Mouse (Mus musculus): ENCODE measurements around the gene Notch1. TPM values are rescaled to one million over a fixed set of nuclear protein-coding genes. Genes with fewer than 3 reads are reported as not detected.

The Notch1 gene
- polyA plus RNA-seq, 1 experiment = 108 TPM

DNA sequence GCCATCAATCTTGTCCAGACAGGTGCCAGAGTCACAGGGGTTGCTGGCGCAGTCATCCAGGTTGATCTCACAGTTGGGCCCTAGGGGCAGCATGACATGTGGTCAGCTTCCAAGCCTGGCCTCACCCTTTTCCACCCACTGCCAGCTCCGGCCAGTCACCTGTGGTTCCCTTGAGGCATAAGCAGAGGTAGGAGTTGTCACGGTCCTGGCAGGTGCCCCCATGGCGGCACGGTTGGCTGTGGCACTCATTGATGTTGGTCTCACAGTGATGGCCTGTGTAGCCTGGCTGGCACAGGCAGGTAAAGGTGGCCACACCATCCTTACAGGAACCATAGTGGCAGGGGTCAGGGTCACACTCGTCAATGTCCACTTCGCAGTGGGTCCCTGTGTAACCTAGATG lies 38.6 kb downstream of the Notch1 start:
- Histone ChIP-seq H3K4me1 (ENCODE audit: control insufficient read depth, insufficient read depth, low read length) (peaks cover 28% of the 10 kb centered on the region), H3K4me3 (replicated peaks; ENCODE audit: extremely low read depth, low read depth, low read length) (no peak overlapping the region)
- no peak for DNase-seq
- TF ChIP-seq CTCF (IDR thresholded peaks at IDR 0.05; ENCODE audit: insufficient read depth, low read length) = no peak
- TF ChIP-seq POLR2A (IDR thresholded peaks at IDR 0.05; ENCODE audit: borderline replicate concordance, extremely low read depth, low read depth, low read length) = no peak
- 95% methylated on average over 7 of the region's 7 CpGs for WGBS

DNA sequence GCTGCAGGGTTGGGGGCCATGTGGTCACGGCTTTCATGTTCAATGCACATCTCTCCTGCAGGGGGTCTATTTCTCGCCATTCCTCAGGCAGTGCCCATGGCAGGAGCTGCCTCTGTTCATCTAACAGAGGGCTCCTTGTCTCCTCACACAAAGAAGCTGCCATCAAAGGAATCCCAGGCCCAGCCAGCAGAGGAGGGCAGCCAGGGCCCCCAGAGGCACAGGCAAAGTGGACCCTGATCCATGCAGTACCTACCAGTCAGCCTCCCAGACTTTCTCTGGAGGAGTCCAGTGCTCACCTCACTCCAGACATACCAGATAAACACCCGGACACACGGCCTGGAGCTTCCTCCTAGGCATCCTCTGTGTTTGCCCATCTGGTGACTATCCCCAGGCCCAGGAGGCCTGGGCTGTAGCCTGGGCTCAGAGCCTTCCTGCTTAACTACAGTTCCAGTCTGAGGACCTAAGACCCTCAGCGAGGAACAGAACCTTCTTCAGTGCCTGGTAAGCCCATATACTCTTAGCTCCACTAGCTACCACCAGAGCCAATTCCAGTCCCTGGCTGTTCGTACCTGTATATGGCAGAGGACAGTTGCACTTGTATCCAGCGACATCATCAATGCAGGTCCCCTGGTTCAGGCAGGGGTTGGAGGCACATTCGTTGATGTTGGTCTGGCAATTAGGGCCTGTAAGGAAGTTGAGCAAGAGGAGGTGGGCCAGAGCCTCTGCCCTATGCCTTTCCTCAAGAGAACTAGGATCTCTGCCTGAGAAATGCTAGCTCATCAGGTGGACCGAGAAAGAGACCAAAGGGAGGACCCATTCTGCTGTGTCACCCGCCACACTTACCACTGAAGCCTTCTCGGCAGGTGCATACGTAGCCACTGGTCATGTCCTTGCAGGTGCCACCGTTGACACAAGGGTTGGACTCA lies 40.7 kb downstream of the Notch1 start:
- 55% methylated on average over 13 of the region's 13 CpGs for WGBS
- no peak overlapping the region for H3K4me3 ChIP-seq (replicated peaks; ENCODE audit: extremely low read depth, low read depth, low read length)
- TF ChIP-seq POLR2A (IDR thresholded peaks at IDR 0.05; ENCODE audit: borderline replicate concordance, extremely low read depth, low read depth, low read length) (peak; percentile 21; the same call in 1 of the 2 replicates), CTCF (IDR thresholded peaks at IDR 0.05; ENCODE audit: insufficient read depth, low read length) (no peak)
- DNase-seq = no peak
- H3K4me1 ChIP-seq (ENCODE audit: control insufficient read depth, insufficient read depth, low read length) = peaks cover 19% of the 10 kb centered on the region

DNA sequence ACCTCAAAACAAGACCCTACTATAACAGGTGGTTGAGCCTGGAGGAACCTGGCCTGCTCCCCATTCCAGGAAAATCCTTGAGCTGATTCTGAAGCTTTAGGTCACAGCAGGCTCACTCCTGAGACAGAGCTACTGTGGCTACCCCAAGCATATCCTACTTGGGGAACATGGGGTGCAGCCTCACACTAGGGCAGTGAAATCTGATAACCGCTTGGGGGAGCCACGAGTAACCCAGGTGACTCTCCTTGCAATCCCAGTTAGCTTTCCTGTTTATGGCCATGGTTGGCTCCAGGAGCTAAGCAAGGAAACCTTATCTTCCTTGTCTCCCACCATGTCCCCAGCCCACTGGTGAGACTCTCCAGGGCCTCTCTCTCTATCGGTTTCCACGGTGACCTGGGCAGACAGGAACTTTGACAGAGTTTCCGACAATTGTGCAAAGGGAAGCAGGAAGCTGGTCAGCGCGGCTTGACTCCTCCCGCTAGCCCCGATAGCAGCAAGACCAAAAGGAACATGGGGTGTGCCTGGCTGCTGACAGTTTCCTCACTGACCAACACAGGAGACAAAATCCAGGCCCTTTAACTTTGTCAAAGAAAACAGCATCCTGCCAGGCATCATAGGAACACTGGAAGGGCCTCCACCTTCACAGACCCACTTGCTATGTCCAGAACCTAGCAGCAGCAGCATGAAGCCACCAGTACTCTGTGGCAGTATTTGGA lies 41.5 kb downstream of the Notch1 start:
- peak; percentile 69 for DNase-seq
- 27% methylated on average over 9 of the region's 9 CpGs for WGBS
- TF ChIP-seq CTCF (IDR thresholded peaks at IDR 0.05; ENCODE audit: insufficient read depth, low read length) (peak; percentile 60), POLR2A (IDR thresholded peaks at IDR 0.05; ENCODE audit: borderline replicate concordance, extremely low read depth, low read depth, low read length) (no peak)
- Histone ChIP-seq H3K4me1 (ENCODE audit: control insufficient read depth, insufficient read depth, low read length) (peaks cover 19% of the 10 kb centered on the region), H3K4me3 (replicated peaks; ENCODE audit: extremely low read depth, low read depth, low read length) (no peak overlapping the region)

DNA sequence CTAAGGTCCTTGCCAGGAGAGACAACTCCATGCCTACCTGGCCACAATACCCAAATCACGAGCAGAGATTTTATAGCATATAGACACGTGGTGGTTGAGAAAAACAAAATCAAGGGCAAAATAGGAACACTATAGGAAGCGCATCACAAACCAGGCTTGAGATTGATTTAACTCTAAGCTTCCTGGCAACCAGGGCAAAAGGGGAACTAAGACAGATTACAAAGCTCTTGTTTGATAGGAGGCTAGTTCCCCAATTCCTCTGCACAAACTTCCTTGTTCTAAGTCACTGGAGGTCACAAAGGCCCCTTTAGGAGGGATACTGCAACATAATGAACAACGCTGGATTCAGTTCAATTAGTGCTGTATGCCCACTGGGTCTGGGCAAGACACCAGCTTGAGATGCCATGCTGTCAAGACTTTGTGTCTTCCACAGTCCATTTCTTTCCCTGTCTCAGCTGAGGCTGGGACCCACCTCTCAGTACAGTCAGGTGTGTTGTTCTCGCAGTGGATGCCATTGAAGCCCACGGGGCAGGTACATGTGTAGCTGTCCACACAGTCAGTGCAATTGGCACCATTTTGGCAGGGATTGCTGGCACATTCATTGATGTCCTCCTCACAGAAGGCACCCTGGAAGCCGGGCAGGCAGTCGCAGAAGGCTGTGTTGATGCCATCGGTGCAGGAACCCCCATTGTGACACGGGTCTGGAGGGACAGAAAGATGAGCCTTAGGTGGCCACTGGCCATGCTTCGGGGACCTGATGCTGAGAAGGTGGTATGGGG lies 44.0 kb downstream of the Notch1 start:
- no peak overlapping the region for H3K4me3 ChIP-seq (replicated peaks; ENCODE audit: extremely low read depth, low read depth, low read length)
- H3K4me1 ChIP-seq (ENCODE audit: control insufficient read depth, insufficient read depth, low read length) = peaks cover 19% of the 10 kb centered on the region
- WGBS = 83% methylated on average over 11 of the region's 11 CpGs
- no peak for DNase-seq
- TF ChIP-seq POLR2A (IDR thresholded peaks at IDR 0.05; ENCODE audit: borderline replicate concordance, extremely low read depth, low read depth, low read length) (no peak), CTCF (IDR thresholded peaks at IDR 0.05; ENCODE audit: insufficient read depth, low read length) (no peak)

DNA sequence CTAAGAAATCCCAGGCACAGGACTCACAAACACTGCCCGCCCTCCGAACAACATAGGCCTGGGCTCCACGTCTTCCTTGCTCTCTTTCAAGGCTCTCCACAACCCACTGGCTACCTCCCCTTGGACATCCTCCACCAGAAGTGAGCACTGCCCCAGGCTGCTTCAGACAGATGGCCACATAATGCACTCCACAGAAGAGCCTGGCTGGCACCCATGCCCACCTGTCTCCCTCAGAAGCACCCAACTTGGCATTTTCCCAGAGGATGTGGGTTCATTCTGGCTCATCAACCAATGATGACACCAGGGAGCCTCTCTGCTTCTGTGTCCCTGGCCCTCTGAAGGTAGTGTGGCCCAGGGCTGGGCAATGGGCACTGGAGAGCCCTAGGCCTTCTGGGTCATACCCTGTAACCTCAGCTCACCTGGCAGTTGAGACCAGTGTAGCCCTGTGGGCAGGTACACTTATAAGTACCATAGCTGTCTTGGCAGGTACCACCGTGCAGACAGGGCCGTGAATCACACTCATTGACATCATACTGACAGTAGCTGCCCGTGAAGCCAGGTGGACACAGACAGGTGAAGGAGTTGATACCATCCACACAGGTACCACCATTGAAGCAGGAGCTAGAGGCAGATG lies 44.7 kb downstream of the Notch1 start:
- WGBS = 85% methylated on average over 6 of the region's 6 CpGs
- H3K4me1 ChIP-seq (ENCODE audit: control insufficient read depth, insufficient read depth, low read length) = peaks cover 18% of the 10 kb centered on the region
- TF ChIP-seq POLR2A (IDR thresholded peaks at IDR 0.05; ENCODE audit: borderline replicate concordance, extremely low read depth, low read depth, low read length) (no peak), CTCF (IDR thresholded peaks at IDR 0.05; ENCODE audit: insufficient read depth, low read length) (no peak)
- DNase-seq = no peak
- no peak overlapping the region for H3K4me3 ChIP-seq (replicated peaks; ENCODE audit: extremely low read depth, low read depth, low read length)

DNA sequence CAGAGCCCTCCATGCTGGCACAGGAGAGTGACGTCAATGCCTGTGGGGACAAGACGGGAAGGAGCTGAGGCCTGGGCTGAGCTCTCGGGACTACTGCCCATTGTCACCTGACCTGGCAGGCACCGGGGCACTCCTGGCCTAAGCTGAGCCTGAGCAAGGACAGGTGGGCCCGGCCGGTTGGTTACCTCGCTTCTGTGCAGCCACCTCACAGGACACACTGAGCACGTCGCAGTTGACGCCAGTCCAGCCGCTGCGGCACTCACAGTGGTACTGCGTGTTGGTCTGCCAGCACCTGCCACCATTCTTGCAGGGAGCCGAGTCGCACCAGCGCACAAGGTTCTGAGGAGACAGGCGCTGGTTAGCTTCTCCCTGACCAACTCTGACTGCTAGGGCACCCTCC lies 45.5 kb downstream of the Notch1 start:
- WGBS = 90% methylated on average over 17 of the region's 17 CpGs
- no peak for DNase-seq
- Histone ChIP-seq H3K4me1 (ENCODE audit: control insufficient read depth, insufficient read depth, low read length) (peaks cover 11% of the 10 kb centered on the region; the same call in 1 of the 2 replicates), H3K4me3 (replicated peaks; ENCODE audit: extremely low read depth, low read depth, low read length) (no peak overlapping the region)
- TF ChIP-seq POLR2A (IDR thresholded peaks at IDR 0.05; ENCODE audit: borderline replicate concordance, extremely low read depth, low read depth, low read length) = no peak
- TF ChIP-seq CTCF (IDR thresholded peaks at IDR 0.05; ENCODE audit: insufficient read depth, low read length) = no peak

DNA sequence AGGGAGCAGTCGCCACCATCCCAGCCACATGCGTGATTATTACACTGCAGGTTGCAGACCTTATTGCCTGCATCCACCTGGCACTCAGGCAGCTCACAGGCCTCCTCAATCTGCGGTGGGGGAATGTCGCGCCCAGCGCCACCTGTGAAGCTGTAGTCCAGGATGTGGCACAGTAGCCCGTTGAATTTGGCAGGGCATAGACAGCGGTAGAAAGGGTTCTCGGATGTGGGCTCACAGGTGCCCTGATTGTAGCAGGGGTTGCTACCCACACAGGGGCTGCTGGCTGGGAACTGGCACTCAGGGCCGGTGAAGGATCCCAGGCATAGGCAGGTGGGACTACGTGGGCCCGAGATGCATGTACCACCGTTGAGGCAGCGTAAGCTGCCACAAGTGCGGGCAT lies 48.1 kb downstream of the Notch1 start:
- TF ChIP-seq CTCF (IDR thresholded peaks at IDR 0.05; ENCODE audit: insufficient read depth, low read length) (no peak), POLR2A (IDR thresholded peaks at IDR 0.05; ENCODE audit: borderline replicate concordance, extremely low read depth, low read depth, low read length) (no peak)
- 90% methylated on average over 15 of the region's 15 CpGs for WGBS
- DNase-seq = no peak

DNA sequence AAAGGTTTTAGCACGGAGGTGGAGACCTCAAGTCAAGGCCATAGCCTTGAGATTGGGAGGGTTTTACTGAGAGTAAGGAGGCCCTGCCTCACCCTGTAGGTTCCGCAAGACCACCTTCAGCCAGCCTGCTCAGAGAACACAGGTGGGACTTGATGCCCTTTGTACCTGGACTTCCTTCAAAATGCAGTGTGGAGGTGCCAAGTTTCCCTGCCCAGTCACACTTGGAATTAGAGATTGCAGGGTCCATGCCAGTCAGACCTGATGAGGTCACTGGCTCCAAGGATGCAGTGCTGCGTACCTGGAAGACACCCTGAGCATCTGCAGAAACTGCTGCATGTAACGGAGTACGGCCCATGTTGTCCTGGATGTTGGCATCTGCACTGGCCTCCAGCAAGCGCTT lies 53.1 kb downstream of the Notch1 start:
- DNase-seq = no peak
- WGBS = 96% methylated on average over 6 of the region's 6 CpGs
- peaks cover 10% of the 10 kb centered on the region; the same call in 1 of the 2 replicates for H3K4me1 ChIP-seq (ENCODE audit: control insufficient read depth, insufficient read depth, low read length)
- H3K4me3 ChIP-seq (replicated peaks; ENCODE audit: extremely low read depth, low read depth, low read length) = no peak overlapping the region
- TF ChIP-seq CTCF (IDR thresholded peaks at IDR 0.05; ENCODE audit: insufficient read depth, low read length) = no peak
- no peak for TF ChIP-seq POLR2A (IDR thresholded peaks at IDR 0.05; ENCODE audit: borderline replicate concordance, extremely low read depth, low read depth, low read length)

More for the DNA sequence above, 48.1 kb downstream of the Notch1 start:
- H3K4me3 ChIP-seq (replicated peaks; ENCODE audit: extremely low read depth, low read depth, low read length) = no peak overlapping the region
- no peaks in the 10 kb centered on the region for H3K4me1 ChIP-seq (ENCODE audit: control insufficient read depth, insufficient read depth, low read length)
